Mouse (Mus musculus) gonadal fat pad, adult 2 months (tissue): Measurements from ENCODE around the gene Serpina5. TPM values are rescaled to one million over a fixed set of nuclear protein-coding genes. Genes with fewer than 3 reads are reported as not detected.
A peak's percentile ranks its signal among the peaks of the same experiment; 100 is the strongest.
"Not testable (repeated sequence)": the region's sequence is repeated elsewhere in the genome, so short reads cannot be mapped to it uniquely, and the experiment has no call there.

Source experiments
- DNase-seq: peaks from one replicate; pipeline ENCODE4 v3.0.0-alpha.2; 2012; ENCODE audit warnings: low read depth
- polyA plus RNA-seq: library from polyadenylated mRNA; depleted of rRNA; stranded (reverse); fragments of >200 nt; gene quantifications from 2 replicates; pipeline ENCODE4 v1.2.3, GENCODE M21; 2012; rRNA removed

The Serpina5 gene
- polyA plus RNA-seq, result 0.05 and 0.14 TPM in 2 replicates

DNA sequence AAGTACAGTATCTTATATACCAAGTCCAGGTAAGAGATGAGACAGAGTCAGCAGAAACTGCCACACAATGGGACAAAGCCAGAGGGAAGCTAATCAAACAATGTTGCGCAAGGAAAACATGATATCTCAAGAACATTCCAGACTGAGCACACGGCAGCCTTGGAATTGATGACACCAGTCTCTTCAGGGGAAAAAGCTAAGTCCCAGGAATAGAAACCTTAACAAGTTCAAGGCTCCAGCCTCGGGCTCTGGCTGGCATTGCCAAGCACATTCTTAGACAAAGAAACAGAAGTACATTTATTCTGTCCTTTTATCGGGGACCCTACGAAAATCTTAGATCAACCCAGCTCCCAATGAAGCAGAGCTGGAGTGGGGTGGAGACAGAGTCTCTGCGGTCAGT lies at the start of gene Serpina5:
Gene Serpina5 (plus strand): TSS at position 346 of the 400 bp plus-strand sequence.
- DNase-seq, result no peak

GRCm38 (mm10) chr12:104053995-104054394 lies 46.9 kb upstream of the Serpina5 start:
- no peak for DNase-seq

- DNase-seq, result no peak
These were observed 45.2 kb upstream of the Serpina5 start for GRCm38 (mm10) chr12:104055755-104056154.

DNA sequence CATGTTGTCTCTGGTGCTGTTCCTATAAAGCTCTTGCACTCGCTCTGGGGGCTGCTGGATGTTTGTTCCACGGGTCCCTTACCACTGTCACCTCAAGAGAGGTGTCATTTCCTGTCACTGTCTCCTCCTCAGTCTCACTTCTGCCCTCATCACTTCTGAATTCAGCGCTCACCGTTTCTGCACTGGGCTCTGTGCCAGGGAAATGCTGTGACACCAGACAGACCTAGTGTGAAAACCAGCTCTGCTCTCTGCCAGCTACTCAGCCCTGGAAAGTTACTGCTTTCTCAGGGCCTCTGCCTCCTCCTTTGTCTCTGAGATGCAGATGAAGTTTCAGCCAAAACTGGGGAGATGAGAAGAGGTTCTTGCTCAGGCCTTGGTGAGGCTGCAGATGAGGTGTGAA lies 43.9 kb upstream of the Serpina5 start:
- DNase-seq, result no peak

GRCm38 (mm10) chr12:104057531-104057930 lies 43.4 kb upstream of the Serpina5 start:
- DNase-seq, result no peak

DNA sequence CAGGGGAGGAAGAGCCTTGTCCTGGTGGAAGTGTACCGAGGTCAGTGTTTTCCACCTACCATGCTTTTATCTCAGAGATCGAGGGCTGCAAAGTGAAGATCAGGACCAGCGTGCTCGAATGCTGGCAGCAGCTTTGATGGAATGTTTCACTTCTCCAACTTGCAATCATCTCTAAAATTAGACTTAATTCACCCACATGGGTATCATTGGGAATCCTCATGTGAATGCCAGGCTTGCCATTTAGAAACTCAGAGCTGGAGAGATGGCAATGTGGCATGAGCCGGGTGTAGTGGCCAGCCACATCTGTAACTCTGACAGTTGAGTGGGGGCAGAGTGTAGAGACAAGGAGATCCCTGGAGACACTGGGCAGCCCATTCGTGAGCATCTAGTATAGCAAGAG lies 40.8 kb upstream of the Serpina5 start:
- DNase-seq, result no peak

GRCm38 (mm10) chr12:104061862-104062261 lies 39.1 kb upstream of the Serpina5 start:
- no peak for DNase-seq

DNA sequence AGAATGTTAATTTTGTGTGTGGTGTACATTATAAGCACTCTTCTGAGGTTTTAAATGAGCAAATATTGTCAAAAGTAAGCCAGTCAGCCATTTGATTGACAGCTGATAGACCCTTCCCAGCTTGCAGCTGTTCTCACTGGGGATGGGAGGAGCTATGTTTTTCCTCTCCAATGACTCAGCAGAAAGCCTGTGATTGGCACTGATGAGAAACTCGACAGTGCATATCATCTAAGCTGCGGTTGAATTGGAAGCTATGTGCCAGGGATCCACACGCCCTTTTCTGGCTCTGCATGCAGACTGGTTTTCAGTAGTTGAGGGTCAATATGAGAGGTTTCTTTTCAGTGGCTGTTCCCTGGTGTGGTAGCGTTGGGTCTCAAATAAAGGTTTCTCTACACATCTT lies 36.4 kb upstream of the Serpina5 start:
- no peak for DNase-seq

DNA sequence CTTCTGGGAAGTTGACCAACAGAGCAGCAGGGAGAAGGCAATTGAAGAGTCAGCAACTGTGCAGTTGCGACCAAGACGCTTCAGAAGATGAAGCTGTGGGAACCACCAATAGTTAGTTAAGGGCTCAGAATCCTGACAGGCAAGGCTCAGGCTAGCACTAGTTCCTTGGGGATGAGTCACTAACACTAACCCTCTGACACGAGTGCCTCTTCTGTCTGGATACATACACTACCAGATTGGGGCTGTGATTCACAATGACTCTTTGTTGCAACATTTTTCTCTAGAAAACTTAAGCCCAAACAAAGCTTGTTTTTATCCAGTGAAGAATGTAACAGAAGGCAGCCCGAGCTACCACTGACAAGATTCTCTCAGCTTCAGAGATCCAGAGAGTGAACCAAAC lies 35.9 kb upstream of the Serpina5 start:
- no peak for DNase-seq

GRCm38 (mm10) chr12:104066241-104066640 lies 34.7 kb upstream of the Serpina5 start:
- DNase-seq, result no peak

- no peak for DNase-seq
These were observed 33.4 kb upstream of the Serpina5 start for GRCm38 (mm10) chr12:104067549-104067948.

DNA sequence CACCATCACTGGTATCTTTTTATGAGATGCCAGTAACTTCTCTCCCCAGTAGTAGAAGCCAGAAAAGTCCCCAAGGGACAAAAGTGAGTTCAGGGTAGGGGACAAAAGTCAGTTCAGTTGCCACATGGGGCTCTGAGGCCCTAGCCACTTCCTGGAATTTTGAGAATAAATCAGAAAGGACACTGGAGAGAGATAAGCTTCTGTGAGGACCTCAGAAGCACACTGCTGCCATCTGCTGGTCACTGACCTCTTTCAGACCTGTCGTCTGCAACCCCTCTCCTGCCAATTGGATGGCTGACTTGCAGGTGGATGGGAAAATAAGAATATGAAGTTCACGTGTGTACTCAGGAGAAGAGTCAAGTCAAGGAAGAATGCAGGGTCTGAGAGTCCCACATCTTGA lies 31.3 kb upstream of the Serpina5 start:
- DNase-seq, result no peak

- DNase-seq, result no peak
These were observed 29.2 kb upstream of the Serpina5 start for GRCm38 (mm10) chr12:104071708-104072107.

GRCm38 (mm10) chr12:104072286-104072685 lies 28.6 kb upstream of the Serpina5 start:
- DNase-seq, result no peak

DNA sequence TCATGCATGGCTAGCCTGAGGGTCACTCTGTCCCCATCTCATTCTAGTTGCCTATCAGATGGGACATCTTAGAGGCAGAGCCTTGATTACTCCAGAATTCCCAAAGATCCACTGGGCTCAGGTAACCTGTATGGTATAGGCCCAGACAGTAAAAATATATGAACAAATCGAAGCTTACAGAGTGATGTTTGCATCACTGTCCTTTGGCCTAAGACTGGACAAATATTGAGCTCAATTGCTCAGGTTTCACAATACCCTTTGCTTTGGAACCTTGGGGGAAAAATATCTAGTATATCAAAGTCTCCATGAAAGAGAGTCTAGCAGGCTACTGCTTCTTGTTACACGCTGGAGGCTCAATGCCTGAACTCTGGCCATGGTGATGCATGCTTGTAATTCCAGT lies 10.8 kb upstream of the Serpina5 start:
- DNase-seq, result no peak

GRCm38 (mm10) chr12:104091303-104091702 lies 9.6 kb upstream of the Serpina5 start:
- DNase-seq, result peak; percentile 90

DNA sequence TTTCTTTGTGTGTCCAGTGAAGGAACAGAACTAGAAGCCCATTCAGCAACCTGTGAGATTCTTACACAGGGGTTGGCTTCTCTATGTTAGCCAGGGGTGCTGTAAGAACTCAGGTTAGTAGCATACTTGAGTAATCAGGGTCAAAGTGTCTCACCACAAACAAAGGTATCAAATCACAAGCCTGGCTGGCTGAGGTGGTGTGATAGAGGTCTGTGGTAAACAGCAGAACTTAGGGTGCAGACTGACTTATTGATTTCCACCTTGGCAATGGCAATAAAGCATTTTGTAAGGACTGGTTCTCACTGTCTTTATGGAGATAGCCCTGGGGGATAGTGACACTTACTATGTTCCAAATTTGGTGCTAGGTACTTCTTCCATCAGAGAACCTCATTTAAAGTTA lies 4.9 kb downstream of the Serpina5 start:
- no peak for DNase-seq

- no peak for DNase-seq
These were observed 6.0 kb downstream of the Serpina5 start for GRCm38 (mm10) chr12:104106919-104107318.

- DNase-seq, result no peak
These were observed 7.6 kb downstream of the Serpina5 start for GRCm38 (mm10) chr12:104108507-104108906.

DNA sequence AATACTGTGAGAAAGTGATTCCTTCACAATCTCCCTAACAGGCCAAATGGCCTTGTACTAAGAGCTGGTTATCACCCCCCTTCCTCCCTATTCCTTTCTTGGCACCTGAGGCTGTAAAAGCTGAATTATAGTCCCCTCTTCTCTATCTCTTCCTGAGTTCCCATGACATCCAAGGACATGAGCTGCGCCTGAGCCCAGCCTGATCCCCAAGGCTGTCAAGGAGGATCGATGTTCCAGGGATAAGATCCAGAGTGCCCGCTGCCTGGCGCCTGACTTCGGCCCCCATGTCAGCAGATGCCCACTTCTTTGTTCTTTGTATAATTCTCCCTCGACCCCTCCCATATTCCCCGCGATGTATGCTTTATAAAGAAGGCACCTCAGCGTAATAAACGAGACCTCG lies 11.4 kb downstream of the Serpina5 start, which contains the start of gene Serpina3a:
Gene Serpina3a (plus strand): TSS at position 392 of the 400 bp plus-strand sequence.
- DNase-seq, result not testable (repeated sequence)

DNA sequence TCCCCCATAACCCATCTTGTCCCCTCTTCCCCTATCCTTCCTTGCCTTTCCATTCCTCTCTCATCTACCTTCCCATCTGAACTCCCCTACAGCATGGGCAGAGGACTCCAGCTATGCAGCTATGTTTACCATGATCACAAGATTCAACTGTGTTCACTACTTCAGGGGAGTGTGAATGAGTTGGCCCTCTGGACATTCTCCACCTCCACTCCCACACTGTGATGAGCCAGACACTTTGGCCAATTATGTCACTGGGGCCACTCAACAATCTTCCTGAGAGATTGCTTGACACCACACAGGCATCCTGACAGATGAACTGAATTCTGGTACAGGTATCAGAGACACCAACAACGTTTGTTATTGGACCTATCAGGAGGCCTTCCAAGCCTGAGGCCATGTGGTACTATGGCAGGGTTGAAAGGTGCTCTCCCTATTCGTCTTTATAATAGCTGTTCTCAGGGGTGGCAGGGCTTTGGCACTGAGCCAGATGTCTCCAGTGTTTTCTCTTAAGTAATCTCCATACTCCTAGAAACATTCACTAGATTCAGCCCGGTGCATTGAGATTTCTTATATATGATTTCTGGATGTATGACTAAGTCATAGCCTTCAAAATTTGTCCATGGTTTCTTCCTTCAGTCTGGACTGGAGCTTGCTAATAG lies 14.1 kb downstream of the Serpina5 start:
- DNase-seq, result no peak

DNA sequence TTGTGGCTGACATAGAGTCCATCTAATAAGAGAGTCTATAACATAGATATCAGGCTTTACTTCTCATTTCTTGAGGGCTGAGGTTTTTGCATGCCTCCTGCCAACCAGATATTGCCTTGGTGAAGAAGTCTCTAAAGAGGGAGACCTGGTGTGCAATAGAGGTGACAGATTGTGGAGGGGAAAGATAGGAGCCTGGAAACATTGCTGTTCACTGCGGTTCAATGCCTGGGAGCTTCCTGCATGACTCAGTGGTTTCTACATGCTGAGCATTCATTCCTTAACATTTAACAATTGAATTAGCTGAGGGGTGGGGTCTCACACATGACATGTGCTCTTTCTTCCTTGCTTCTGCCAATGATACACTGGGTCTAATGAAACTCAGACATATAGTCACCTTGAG lies 22.2 kb downstream of the Serpina5 start:
- DNase-seq, result no peak

DNA sequence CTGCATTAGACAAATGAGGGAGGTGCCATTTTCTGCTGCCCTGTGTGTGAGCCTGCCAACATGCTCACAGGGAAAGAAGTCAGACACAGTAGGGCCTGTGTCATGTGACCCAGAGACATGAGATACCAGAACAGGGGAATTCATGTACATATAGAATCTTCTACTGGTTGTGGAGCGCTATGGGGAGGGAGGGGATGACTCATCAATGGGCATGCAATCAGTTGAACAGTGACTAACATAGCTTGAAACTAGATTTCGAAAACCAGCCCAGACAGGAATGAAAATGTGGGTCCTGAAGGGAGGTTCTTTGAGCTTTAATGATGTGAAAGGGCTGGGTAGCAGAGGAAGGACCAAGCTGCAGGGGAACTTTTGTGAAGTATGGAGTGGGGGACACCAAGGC lies 23.1 kb downstream of the Serpina5 start:
- DNase-seq, result no peak

- peak; percentile 65 for DNase-seq
These were observed 24.2 kb downstream of the Serpina5 start for GRCm38 (mm10) chr12:104125021-104125560.
